In the genomic region with DNA sequence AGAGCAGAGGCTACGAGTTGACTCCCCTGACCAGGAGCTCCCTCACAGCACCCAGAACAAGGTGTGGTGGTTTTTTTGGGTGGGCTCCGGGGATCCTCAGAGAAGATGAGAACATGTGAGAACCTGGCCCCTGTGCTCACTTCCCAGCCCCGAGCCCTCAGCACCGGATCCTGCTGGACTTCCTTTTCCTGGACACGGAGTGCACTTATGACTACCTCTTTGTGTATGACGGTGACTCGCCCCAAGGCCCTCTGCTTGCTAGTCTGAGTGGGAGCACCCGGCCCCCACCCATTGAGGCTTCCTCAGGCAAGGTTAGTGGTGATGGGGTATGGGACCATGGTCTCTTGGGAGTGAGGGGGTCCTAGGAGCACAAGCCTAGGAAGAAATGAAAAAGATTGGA, we compare ENCODE assay signal across 34 mouse cellular contexts. TPM values are rescaled to one million over a fixed set of nuclear protein-coding genes. Genes with fewer than 3 reads are reported as not detected.
A peak's percentile ranks its signal among the peaks of the same experiment; 100 is the strongest.
DNase-seq lines count a peak whose midpoint lies in the region; ATAC-seq and TF ChIP-seq lines count a peak whose summit lies in the region.
"Had no signal": no experiment of that assay in that cellular context is flagged by ENCODE, and none has a peak within 500 bp of the region (broad histone marks: within the 10 kb centered on the region; RNA-seq: fewer than 3 reads in every experiment).

No protein-coding gene starts in this region.

- no peak overlapping the region for H3K27ac ChIP-seq in heart, embryonic 12.5 days (ENCODE audit: poor library complexity, severe bottlenecking)
- H3K27ac ChIP-seq in lung, embryonic 14.5 days (ENCODE audit: low read depth) = 0 out of 2 replicates have a peak overlapping the region, but pooled peaks have one; percentile 8
- 0 out of 2 replicates have a peak overlapping the region, but pooled peaks have one; percentile 34 for H3K27ac ChIP-seq in limb, embryonic 10.5 days
- H3K27ac ChIP-seq: forebrain, embryonic 13.5 days; heart, embryonic 15.5 days; kidney, embryonic 15.5 days; layer of hippocampus, adult 2 months; left cerebral cortex, adult 2 months; liver, embryonic 13.5 days; macrophage; midbrain, embryonic 13.5 days; neural tube, embryonic 13.5 days had no signal

- no peak overlapping the region for H3K9ac ChIP-seq in heart, embryonic 12.5 days
- H3K9ac ChIP-seq in lung, embryonic 14.5 days = no peak overlapping the region
- H3K9ac ChIP-seq: forebrain, embryonic 13.5 days; heart, embryonic 15.5 days; kidney, embryonic 15.5 days; liver, embryonic 13.5 days; midbrain, embryonic 13.5 days; neural tube, embryonic 13.5 days had no signal

- no peaks in the 10 kb centered on the region for H3K9me3 ChIP-seq in heart, embryonic 12.5 days (replicated peaks)
- no peaks in the 10 kb centered on the region for H3K9me3 ChIP-seq in lung, embryonic 14.5 days (ENCODE audit: low read depth, low read length)
- no peaks in the 10 kb centered on the region for H3K9me3 ChIP-seq in limb, embryonic 10.5 days (replicated peaks)
- H3K9me3 ChIP-seq: forebrain, embryonic 13.5 days; heart, embryonic 15.5 days; kidney, embryonic 15.5 days; liver, embryonic 13.5 days; midbrain, embryonic 13.5 days; neural tube, embryonic 13.5 days had no signal

- TF ChIP-seq CTCF in lung, embryonic 14.5 days (IDR thresholded peaks at IDR 0.05; ENCODE audit: low read depth) = no peak

- H3K4me2 ChIP-seq in heart, embryonic 12.5 days = no peak overlapping the region
- no peak overlapping the region for H3K4me2 ChIP-seq in lung, embryonic 14.5 days
- H3K4me2 ChIP-seq: forebrain, embryonic 13.5 days; heart, embryonic 15.5 days; kidney, embryonic 15.5 days; liver, embryonic 13.5 days; midbrain, embryonic 13.5 days; neural tube, embryonic 13.5 days had no signal

- no peak overlapping the region for H3K4me3 ChIP-seq in heart, embryonic 12.5 days
- no peak overlapping the region for H3K4me3 ChIP-seq in lung, embryonic 14.5 days (ENCODE audit: low read depth, low read length)
- H3K4me3 ChIP-seq in limb, embryonic 10.5 days = no peak overlapping the region
- H3K4me3 ChIP-seq: forebrain, embryonic 13.5 days; heart, embryonic 15.5 days; kidney, embryonic 15.5 days; layer of hippocampus, adult 2 months; left cerebral cortex, adult 2 months; liver, embryonic 13.5 days; midbrain, embryonic 13.5 days; neural tube, embryonic 13.5 days had no signal

- H3K4me1 ChIP-seq in heart, embryonic 12.5 days (replicated peaks) = peaks cover 14% of the 10 kb centered on the region
- peaks cover 6% of the 10 kb centered on the region for H3K4me1 ChIP-seq in lung, embryonic 14.5 days (ENCODE audit: insufficient read depth)
- H3K4me1 ChIP-seq in limb, embryonic 10.5 days = peaks cover 19% of the 10 kb centered on the region
- H3K4me1 ChIP-seq: liver, embryonic 13.5 days had no signal

- H3K36me3 ChIP-seq in heart, embryonic 12.5 days = peaks cover 30% of the 10 kb centered on the region
- peaks cover 26% of the 10 kb centered on the region for H3K36me3 ChIP-seq in lung, embryonic 14.5 days (ENCODE audit: insufficient read depth)
- H3K36me3 ChIP-seq in limb, embryonic 10.5 days = peaks cover 63% of the 10 kb centered on the region
- H3K36me3 ChIP-seq: liver, embryonic 13.5 days had no signal

- WGBS in heart, embryonic 12.5 days = 73% methylated on average over 8 of the region's 8 CpGs
- WGBS in lung, embryonic 14.5 days = 85% methylated on average over 8 of the region's 8 CpGs
- WGBS in limb, embryonic 10.5 days = 88% methylated on average over 8 of the region's 8 CpGs

- ATAC-seq in heart, embryonic 12.5 days (ENCODE audit: insufficient number of reproducible peaks, low FRiP score) = no peak
- no peak for ATAC-seq in lung, embryonic 14.5 days (ENCODE audit: insufficient read depth)
- ATAC-seq: forebrain, embryonic 13.5 days; hindbrain, embryonic 16.5 days; midbrain, embryonic 13.5 days had no signal

- H3K27me3 ChIP-seq in heart, embryonic 12.5 days (replicated peaks) = no peaks in the 10 kb centered on the region
- H3K27me3 ChIP-seq in lung, embryonic 14.5 days (ENCODE audit: insufficient read depth, low read length) = no peaks in the 10 kb centered on the region
- H3K27me3 ChIP-seq in limb, embryonic 10.5 days (ENCODE audit: low read depth, poor library complexity, severe bottlenecking) = no peaks in the 10 kb centered on the region
- H3K27me3 ChIP-seq: forebrain, embryonic 13.5 days; heart, embryonic 15.5 days; kidney, embryonic 15.5 days; liver, embryonic 13.5 days; midbrain, embryonic 13.5 days; neural tube, embryonic 13.5 days had no signal

- peak; percentile 41 for DNase-seq in adrenal gland, adult 2 months
- DNase-seq in adrenal gland, postnatal 4 days (ENCODE audit: low spot score in 2 of 2) = no peak
- DNase-seq in heart, adult 9 months (ENCODE audit: low spot score in 2 of 2) = peak; percentile 21 to 42
- DNase-seq in lung, embryonic 14.5 days = no peak
- DNase-seq in lung, postnatal 36 days = no peak
- DNase-seq in limb, embryonic 10.5 days (ENCODE audit: low spot score) = no peak
- DNase-seq in thymus, postnatal 4 days = no peak
- DNase-seq: cerebellum, adult 11 months; cerebellum, adult 9-10 months; cerebellum, postnatal 36 days; gastrocnemius, postnatal 25 days; kidney, postnatal 36 days; liver, embryonic 13.5 days; lung, adult 18-20 months; right cerebral cortex, postnatal 4 days; thymus, adult 2 months had no signal

RNA-seq across cellular contexts. Expression of gene Megf8, which starts 9.3 kb away (rescaled TPM):
- total RNA-seq in adrenal gland, adult 2 months (2021) = 10 to 100 TPM; 37.1 to 41.5 TPM
- polyA plus RNA-seq in adrenal gland, adult 2 months (2012; rRNA removed) = 102 and 106 TPM in 2 replicates
- 10 to 100 TPM; 51.4 to 55.6 TPM for total RNA-seq in adrenal gland, postnatal 4 days (2021)
- 10.3 and 10.8 TPM in 2 replicates for polyA plus RNA-seq in heart, embryonic 12.5 days (2016; fragmentation: Nextera tagmentation; extraction: Ambion mirVana)
- polyA plus RNA-seq in lung, embryonic 14.5 days (2014; fragmentation: Nextera tagmentation; extraction: Ambion mirVana) = 12.2 and 14.9 TPM in 2 replicates
- 17.6 and 22.2 TPM in 2 replicates for polyA plus RNA-seq in limb, embryonic 10.5 days (2016; fragmentation: Nextera tagmentation; extraction: Ambion mirVana)

RNA-seq across cellular contexts. Expression of gene Tmem145, which starts 20.3 kb away (rescaled TPM):
- total RNA-seq in adrenal gland, adult 2 months (2021) = 1 to 10 TPM; 1.9 to 2.2 TPM
- 8.3 and 9.3 TPM in 2 replicates for polyA plus RNA-seq in adrenal gland, adult 2 months (2012; rRNA removed)
- total RNA-seq in adrenal gland, postnatal 4 days (2021) = 1 to 10 TPM; 4.0 to 5.4 TPM
- 0.23 and 0.30 TPM in 2 replicates for polyA plus RNA-seq in heart, embryonic 12.5 days (2016; fragmentation: Nextera tagmentation; extraction: Ambion mirVana)
- polyA plus RNA-seq in lung, embryonic 14.5 days (2014; fragmentation: Nextera tagmentation; extraction: Ambion mirVana) = 0.25 TPM in 1 of 2 replicates, not detected in the other
- polyA plus RNA-seq in limb, embryonic 10.5 days (2016; fragmentation: Nextera tagmentation; extraction: Ambion mirVana) = 0.14 and 0.38 TPM in 2 replicates
- total RNA-seq: gastrocnemius, postnatal 25 days; heart, adult 18-20 months; hematopoietic stem cell, adult 5-6 weeks; megakaryocyte-erythroid progenitor cell, adult 5-6 weeks; MEL had no signal
- polyA plus RNA-seq: macrophage; spleen, adult 2 months had no signal

RNA-seq across cellular contexts. Expression of gene Prr19, which starts 25.0 kb away (rescaled TPM):
- total RNA-seq in adrenal gland, adult 2 months (2021) = not detected
- polyA plus RNA-seq in adrenal gland, adult 2 months (2012; rRNA removed) = not detected in 2 replicates
- not detected for total RNA-seq in adrenal gland, postnatal 4 days (2021)
- not detected in 2 replicates for polyA plus RNA-seq in heart, embryonic 12.5 days (2016; fragmentation: Nextera tagmentation; extraction: Ambion mirVana)
- polyA plus RNA-seq in lung, embryonic 14.5 days (2014; fragmentation: Nextera tagmentation; extraction: Ambion mirVana) = 0.26 and 0.29 TPM in 2 replicates
- 1.1 and 1.3 TPM in 2 replicates for polyA plus RNA-seq in limb, embryonic 10.5 days (2016; fragmentation: Nextera tagmentation; extraction: Ambion mirVana)
- total RNA-seq: gastrocnemius, postnatal 25 days; heart, adult 18-20 months; hematopoietic stem cell, adult 5-6 weeks; layer of hippocampus, adult 2 months; layer of hippocampus, postnatal 14 days; left cerebral cortex, postnatal 36 days; megakaryocyte-erythroid progenitor cell, adult 5-6 weeks; MEL had no signal
- polyA plus RNA-seq: liver, embryonic 13.5 days; macrophage; spleen, adult 2 months had no signal

RNA-seq across cellular contexts. Expression of gene Pafah1b3, which starts 28.4 kb away (rescaled TPM):
- total RNA-seq in adrenal gland, adult 2 months (2021) = 10 to 100 TPM; 33.4 to 33.8 TPM
- 29.4 and 35.9 TPM in 2 replicates for polyA plus RNA-seq in adrenal gland, adult 2 months (2012; rRNA removed)
- total RNA-seq in adrenal gland, postnatal 4 days (2021) = 10 to 100 TPM; 62.9 to 70.0 TPM
- polyA plus RNA-seq in heart, embryonic 12.5 days (2016; fragmentation: Nextera tagmentation; extraction: Ambion mirVana) = 127 and 131 TPM in 2 replicates
- 175 and 183 TPM in 2 replicates for polyA plus RNA-seq in lung, embryonic 14.5 days (2014; fragmentation: Nextera tagmentation; extraction: Ambion mirVana)
- polyA plus RNA-seq in limb, embryonic 10.5 days (2016; fragmentation: Nextera tagmentation; extraction: Ambion mirVana) = 224 and 248 TPM in 2 replicates

RNA-seq across cellular contexts. Expression of gene Cnfn, which starts 43.3 kb away (rescaled TPM):
- total RNA-seq in adrenal gland, adult 2 months (2021) = not detected
- 1.8 TPM in 1 of 2 replicates, not detected in the other for polyA plus RNA-seq in adrenal gland, adult 2 months (2012; rRNA removed)
- total RNA-seq in adrenal gland, postnatal 4 days (2021) = not detected
- polyA plus RNA-seq in heart, embryonic 12.5 days (2016; fragmentation: Nextera tagmentation; extraction: Ambion mirVana) = not detected in 2 replicates
- polyA plus RNA-seq in lung, embryonic 14.5 days (2014; fragmentation: Nextera tagmentation; extraction: Ambion mirVana) = not detected in 2 replicates
- not detected in 2 replicates for polyA plus RNA-seq in limb, embryonic 10.5 days (2016; fragmentation: Nextera tagmentation; extraction: Ambion mirVana)
- total RNA-seq: gastrocnemius, postnatal 25 days; heart, adult 18-20 months; hematopoietic stem cell, adult 5-6 weeks; layer of hippocampus, adult 2 months; layer of hippocampus, postnatal 14 days; left cerebral cortex, adult 2 months; left cerebral cortex, postnatal 36 days; megakaryocyte-erythroid progenitor cell, adult 5-6 weeks; MEL had no signal
- polyA plus RNA-seq: forebrain, embryonic 13.5 days; intestine, embryonic 14.5 days; macrophage; neural tube, embryonic 13.5 days; spleen, adult 2 months had no signal

Comparison
In these comparisons a context has a peak if more than half of its experiments do, and no peak if none do; other contexts are left out.
1. DNase-seq: peak in adrenal gland, adult 2 months (single experiment) and heart, adult 9 months (2 of 2); none in adrenal gland, postnatal 4 days (0 of 2), lung, embryonic 14.5 days (single experiment), lung, postnatal 36 days (single experiment), limb, embryonic 10.5 days (single experiment) and thymus, postnatal 4 days (single experiment).